35 mouse cellular contexts compared by ENCODE assay signal in genomic region chr17:81906481-81907012, GRCm38 (mm10).
"Had no signal": no experiment of that assay in that cellular context is flagged by ENCODE, and none has a peak within 500 bp of the region (broad histone marks: within the 10 kb centered on the region; RNA-seq: fewer than 3 reads in every experiment).

No protein-coding gene starts in this region.

- H3K4me2 ChIP-seq: heart, embryonic 11.5 days; heart, embryonic 12.5 days; heart, embryonic 13.5 days; heart, embryonic 15.5 days; hindbrain, embryonic 12.5 days; hindbrain, embryonic 13.5 days; hindbrain, embryonic 14.5 days; hindbrain, embryonic 15.5 days; intestine, embryonic 15.5 days; kidney, embryonic 15.5 days had no signal

- H3K9me3 ChIP-seq: heart, embryonic 10.5 days; heart, embryonic 12.5 days; heart, embryonic 13.5 days; heart, embryonic 15.5 days; hindbrain, embryonic 10.5 days; hindbrain, embryonic 12.5 days; hindbrain, embryonic 13.5 days; hindbrain, embryonic 15.5 days; intestine, embryonic 15.5 days; kidney, embryonic 15.5 days had no signal

- H3K27ac ChIP-seq: heart, embryonic 10.5 days; heart, embryonic 13.5 days; heart, embryonic 15.5 days; hindbrain, embryonic 10.5 days; hindbrain, embryonic 12.5 days; hindbrain, embryonic 13.5 days; hindbrain, embryonic 14.5 days; hindbrain, embryonic 15.5 days; hindbrain, postnatal 0 days; intestine, embryonic 15.5 days; kidney, embryonic 15.5 days; kidney, postnatal 0 days; layer of hippocampus, adult 2 months had no signal

- H3K4me1 ChIP-seq: heart, embryonic 10.5 days; heart, embryonic 12.5 days; heart, embryonic 13.5 days; heart, embryonic 15.5 days; hindbrain, embryonic 10.5 days; hindbrain, embryonic 12.5 days; hindbrain, embryonic 13.5 days; hindbrain, embryonic 15.5 days; intestine, embryonic 15.5 days; kidney, embryonic 15.5 days had no signal

- H3K9ac ChIP-seq: heart, embryonic 12.5 days; heart, embryonic 13.5 days; heart, embryonic 15.5 days; hindbrain, embryonic 12.5 days; hindbrain, embryonic 13.5 days; hindbrain, embryonic 14.5 days; hindbrain, embryonic 15.5 days; intestine, embryonic 15.5 days; kidney, embryonic 15.5 days had no signal

- DNase-seq: heart, postnatal 10 days; heart, postnatal 14 days; heart, postnatal 36 days; heart, postnatal 4 days; kidney, adult 11 months; kidney, adult 18-20 months; kidney, adult 2 months; kidney, adult 8-10 months; kidney, adult 9 months; kidney, postnatal 10 days; kidney, postnatal 14 days; kidney, postnatal 25 days; kidney, postnatal 36 days; kidney, postnatal 4 days; layer of hippocampus, adult 9-11 months; layer of hippocampus, postnatal 36 days had no signal

- H3K27me3 ChIP-seq: heart, embryonic 12.5 days; heart, embryonic 13.5 days; heart, embryonic 15.5 days; hindbrain, embryonic 12.5 days; hindbrain, embryonic 13.5 days; hindbrain, embryonic 15.5 days; intestine, embryonic 15.5 days; kidney, embryonic 15.5 days had no signal

- ATAC-seq: hindbrain, embryonic 16.5 days; hindbrain, postnatal 0 days; inflammation-experienced regulatory T-cells, adult 6 months; intestine, embryonic 15.5 days; intestine, embryonic 16.5 days; intestine, postnatal 0 days had no signal

- H3K36me3 ChIP-seq: heart, embryonic 10.5 days; heart, embryonic 12.5 days; heart, embryonic 13.5 days; heart, embryonic 15.5 days; hindbrain, embryonic 10.5 days; hindbrain, embryonic 12.5 days; hindbrain, embryonic 13.5 days; hindbrain, embryonic 15.5 days; intestine, embryonic 15.5 days; kidney, embryonic 15.5 days had no signal

- H3K4me3 ChIP-seq: heart, embryonic 10.5 days; heart, embryonic 12.5 days; heart, embryonic 13.5 days; heart, embryonic 15.5 days; hindbrain, embryonic 10.5 days; hindbrain, embryonic 12.5 days; hindbrain, embryonic 13.5 days; hindbrain, embryonic 15.5 days; intestine, embryonic 15.5 days; kidney, embryonic 15.5 days; layer of hippocampus, adult 2 months had no signal
